Mouse (Mus musculus): ENCODE data around the gene Mogat1. TPM values are rescaled to one million over a fixed set of nuclear protein-coding genes. Genes with fewer than 3 reads are reported as not detected.

Gene Mogat1
- not detected for polyA plus RNA-seq (2017; shearing (Covaris generic))

DNA sequence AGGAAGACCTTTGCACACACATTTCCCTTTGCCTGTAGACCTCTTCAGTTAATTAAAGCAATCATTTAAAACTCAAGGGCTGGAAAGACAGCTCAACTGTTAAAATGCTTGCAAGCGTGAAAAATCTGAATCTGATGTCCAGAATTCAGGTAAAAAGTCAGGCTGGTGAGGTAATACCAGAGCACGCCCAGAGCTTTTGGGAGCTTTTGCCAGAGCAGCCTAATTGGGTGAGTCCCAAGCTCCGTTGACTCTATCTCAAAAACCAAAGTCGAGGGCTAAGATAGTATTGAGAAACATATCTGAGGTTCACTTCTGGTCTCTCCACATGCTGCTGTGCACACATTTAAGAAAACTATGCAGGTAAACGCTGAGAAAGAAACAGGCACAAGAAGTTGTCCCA is at the start of gene Mogat1:
Mogat1 (plus strand) TSS at position 130 of the 400 bp plus-strand sequence.

GRCm38 (mm10) chr1:78488752-78489492 is 21.9 kb upstream of the Mogat1 start, which contains the start of gene Farsb:
Farsb (minus strand) TSS chr1:78488897.

DNA sequence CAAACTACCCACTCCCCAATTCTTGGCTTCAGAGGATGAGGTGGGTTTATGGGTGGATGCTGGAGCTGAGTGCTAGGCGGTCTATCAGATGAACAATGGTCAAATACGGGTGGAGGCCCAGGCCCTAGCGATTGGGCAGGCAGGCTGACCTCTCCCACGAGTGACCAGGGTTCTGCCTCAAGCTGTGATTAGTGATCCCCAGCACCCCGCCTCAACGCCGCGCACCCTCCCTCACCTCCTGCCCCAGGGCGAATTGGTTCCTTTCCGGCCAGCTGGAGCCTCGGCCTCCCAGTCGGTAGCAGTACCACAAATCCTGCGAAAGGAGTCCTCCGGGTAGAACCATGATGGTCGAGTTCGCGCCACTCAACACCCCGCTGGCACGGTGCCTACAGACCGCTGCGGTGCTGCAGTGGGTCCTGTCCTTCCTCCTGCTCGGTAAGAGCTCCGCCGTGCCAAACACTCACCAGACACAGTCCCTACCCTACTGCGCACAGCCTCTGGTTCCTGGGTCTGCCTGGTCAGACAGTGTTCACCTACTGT is 900 bp downstream of the Mogat1 start, which contains the start of gene BC035947:
BC035947 (minus strand) TSS at position 538 of the 540 bp plus-strand sequence.

Other genes with a start within 250 kb of the Mogat1 start
- 1.0 TPM for gene Sgpp2, start 200.6 kb upstream of the Mogat1 start, polyA plus RNA-seq (2017; shearing (Covaris generic))
- gene Farsb, start 22.1 kb upstream of the Mogat1 start, polyA plus RNA-seq (2017; shearing (Covaris generic)), result 110 TPM
- not detected for gene BC035947, start 1.2 kb downstream of the Mogat1 start, polyA plus RNA-seq (2017; shearing (Covaris generic))
- gene Acsl3, start 146.8 kb downstream of the Mogat1 start, polyA plus RNA-seq (2017; shearing (Covaris generic)), result 2.3 TPM
- gene Utp14b, start 147.0 kb downstream of the Mogat1 start, polyA plus RNA-seq (2017; shearing (Covaris generic)), result 0.51 TPM

Measured in activated CD4-positive, CD25-positive, alpha-beta regulatory T cell, adult 9 weeks (primary cell).